Mouse (Mus musculus) forebrain, embryonic 15.5 days (tissue): ENCODE measurements around the gene Tifa. TPM values are rescaled to one million over a fixed set of nuclear protein-coding genes. Genes with fewer than 3 reads are reported as not detected.

ENCODE experiments used
- ATAC-seq: fragments of 200-750 bp; cut with Nextera tagmentation; replicated peaks from 2 replicates; pipeline ENCODE4 v1.8.0; 2017; ENCODE audit warnings: mild to moderate bottlenecking, moderate TSS enrichment, moderate library complexity
- H3K27ac ChIP-seq: fragments of 300-500 bp; sonication (generic); replicated peaks from 2 replicates; pipeline ENCODE4 v1.5.1; 2015; ENCODE audit warnings: mild to moderate bottlenecking, inconsistent platforms
- H3K27me3 ChIP-seq: fragments of 300-500 bp; sonication (generic); 2 replicates; pipeline ENCODE4 v1.6.1; 2015; ENCODE audit warnings: inconsistent platforms
- H3K36me3 ChIP-seq: fragments of 300-500 bp; sonication (generic); 2 replicates; pipeline ENCODE4 v1.6.1; 2015; ENCODE audit warnings: mild to moderate bottlenecking, inconsistent platforms
- H3K4me1 ChIP-seq: fragments of 300-500 bp; sonication (generic); 2 replicates; pipeline ENCODE4 v1.6.1; 2015; ENCODE audit warnings: inconsistent platforms
- H3K4me2 ChIP-seq: fragments of 300-500 bp; sonication (generic); replicated peaks from 2 replicates; pipeline ENCODE4 v1.6.1; 2015; ENCODE audit warnings: mild to moderate bottlenecking, inconsistent platforms
- H3K4me3 ChIP-seq: fragments of 300-500 bp; sonication (generic); 2 replicates; pipeline ENCODE4 v1.5.1; 2015; ENCODE audit warnings: mild to moderate bottlenecking, inconsistent platforms
- H3K9ac ChIP-seq: fragments of 300-500 bp; sonication (generic); replicated peaks from 2 replicates; pipeline ENCODE4 v1.6.1; 2015; ENCODE audit warnings: mild to moderate bottlenecking, inconsistent platforms
- H3K9me3 ChIP-seq: fragments of 300-500 bp; sonication (generic); 2 replicates; pipeline ENCODE4 v1.6.1; 2016; ENCODE audit warnings: inconsistent platforms
- WGBS: fragments of 180-500 bp; shearing (Covaris S2); methylation state at CpG from one replicate; pipeline ENCODE4 v1.1.7; 2015; ENCODE audit warnings: mixed read lengths; 5-methylcytosine and 5-hydroxymethylcytosine counted together
- polyA plus RNA-seq: library from polyadenylated mRNA; unstranded; fragments of >200 nt; fragmentation: Nextera tagmentation; extraction: Ambion mirVana; gene quantifications from 2 replicates; pipeline ENCODE4 v1.2.1, GENCODE M21; 2015

Gene Tifa
- polyA plus RNA-seq, 1 experiment from 2014 or later: 4.8 TPM

DNA sequence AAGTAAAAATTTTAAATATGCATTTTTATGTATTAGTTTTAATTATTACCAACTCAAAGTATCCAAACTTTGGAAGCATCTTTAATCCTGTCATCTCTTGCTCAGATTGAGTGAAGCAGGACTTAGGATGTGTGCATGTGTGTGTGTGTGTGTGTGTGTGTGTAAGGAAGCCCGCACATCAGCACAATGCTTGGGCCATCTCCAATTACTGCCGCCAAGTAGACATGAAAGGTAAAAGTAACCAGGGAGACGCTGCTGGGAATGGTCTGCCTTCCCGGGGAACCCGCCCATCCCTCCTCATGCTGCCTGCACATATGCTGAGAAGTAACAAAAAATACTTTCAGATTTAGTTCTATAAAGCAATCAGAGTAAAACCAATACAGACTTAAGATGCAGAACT lies 18.2 kb downstream of the Tifa start:
- Histone ChIP-seq H3K9me3 (no peaks in the 10 kb centered on the region), H3K36me3 (peaks cover 57% of the 10 kb centered on the region), H3K4me3 (no peak overlapping the region), H3K4me1 (no peaks in the 10 kb centered on the region), H3K4me2 (no peak overlapping the region), H3K27ac (no peak overlapping the region), H3K9ac (no peak overlapping the region), H3K27me3 (no peaks in the 10 kb centered on the region)
- no peak for ATAC-seq
- 28% methylated on average over 5 of the region's 5 CpGs for WGBS

DNA sequence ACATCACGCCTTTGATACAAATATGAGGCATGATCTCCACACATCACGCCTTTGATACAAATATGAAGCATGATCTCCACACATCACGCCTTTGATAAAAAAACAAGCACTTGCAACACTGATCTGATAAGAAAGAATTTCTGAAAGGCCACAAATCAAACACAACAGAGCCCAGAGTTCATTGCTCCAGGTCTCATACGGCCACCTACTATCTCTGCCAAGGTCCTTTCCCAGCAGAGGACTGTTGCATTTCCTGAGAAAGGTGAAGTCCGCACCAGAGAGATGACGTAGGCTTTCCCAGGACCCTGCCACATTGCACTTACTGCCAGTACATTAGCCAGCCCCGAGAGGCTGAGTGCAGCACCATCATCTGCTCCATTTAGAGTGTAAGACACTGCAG lies 19.5 kb downstream of the Tifa start:
- Histone ChIP-seq H3K27me3 (no peaks in the 10 kb centered on the region), H3K4me2 (no peak overlapping the region), H3K27ac (no peak overlapping the region), H3K36me3 (peaks cover 64% of the 10 kb centered on the region), H3K4me3 (no peak overlapping the region), H3K9me3 (no peaks in the 10 kb centered on the region), H3K4me1 (no peaks in the 10 kb centered on the region), H3K9ac (no peak overlapping the region)
- no peak for ATAC-seq
- WGBS: 94% methylated on average over 7 of the region's 7 CpGs

DNA sequence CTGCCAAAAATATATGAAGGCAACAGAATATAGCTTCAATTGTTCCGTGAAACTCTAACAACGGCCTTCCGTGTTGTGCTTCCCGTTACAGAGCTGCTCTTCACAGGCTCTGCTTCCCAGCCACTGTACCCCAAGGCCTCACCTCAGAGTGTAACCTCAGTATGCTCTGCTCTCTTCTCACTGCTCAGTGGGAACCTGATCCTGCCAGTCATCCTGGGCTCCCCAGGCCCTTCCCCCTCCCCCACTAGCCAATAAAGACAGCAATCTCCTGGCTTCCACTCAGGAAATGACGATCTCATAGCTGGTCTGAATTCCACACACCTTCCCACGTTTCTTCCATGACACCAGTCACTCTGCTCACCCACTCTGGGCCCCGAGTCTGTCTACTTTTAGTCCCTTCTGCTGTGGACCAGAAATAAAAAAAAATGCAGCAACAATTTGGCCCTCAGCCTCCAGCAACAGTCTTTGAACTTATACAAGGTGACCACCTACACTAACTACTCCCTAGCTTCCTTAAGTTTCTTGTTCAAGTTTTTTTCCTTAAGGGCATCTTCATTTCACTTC lies 27.6 kb downstream of the Tifa start:
- Histone ChIP-seq H3K9me3 (no peaks in the 10 kb centered on the region), H3K36me3 (peaks cover 36% of the 10 kb centered on the region), H3K27ac (no peak overlapping the region), H3K4me2 (no peak overlapping the region), H3K4me3 (no peak overlapping the region), H3K27me3 (no peaks in the 10 kb centered on the region), H3K9ac (no peak overlapping the region), H3K4me1 (no peaks in the 10 kb centered on the region)
- ATAC-seq: no peak
- WGBS: 85% methylated on average over 7 of the region's 7 CpGs

DNA sequence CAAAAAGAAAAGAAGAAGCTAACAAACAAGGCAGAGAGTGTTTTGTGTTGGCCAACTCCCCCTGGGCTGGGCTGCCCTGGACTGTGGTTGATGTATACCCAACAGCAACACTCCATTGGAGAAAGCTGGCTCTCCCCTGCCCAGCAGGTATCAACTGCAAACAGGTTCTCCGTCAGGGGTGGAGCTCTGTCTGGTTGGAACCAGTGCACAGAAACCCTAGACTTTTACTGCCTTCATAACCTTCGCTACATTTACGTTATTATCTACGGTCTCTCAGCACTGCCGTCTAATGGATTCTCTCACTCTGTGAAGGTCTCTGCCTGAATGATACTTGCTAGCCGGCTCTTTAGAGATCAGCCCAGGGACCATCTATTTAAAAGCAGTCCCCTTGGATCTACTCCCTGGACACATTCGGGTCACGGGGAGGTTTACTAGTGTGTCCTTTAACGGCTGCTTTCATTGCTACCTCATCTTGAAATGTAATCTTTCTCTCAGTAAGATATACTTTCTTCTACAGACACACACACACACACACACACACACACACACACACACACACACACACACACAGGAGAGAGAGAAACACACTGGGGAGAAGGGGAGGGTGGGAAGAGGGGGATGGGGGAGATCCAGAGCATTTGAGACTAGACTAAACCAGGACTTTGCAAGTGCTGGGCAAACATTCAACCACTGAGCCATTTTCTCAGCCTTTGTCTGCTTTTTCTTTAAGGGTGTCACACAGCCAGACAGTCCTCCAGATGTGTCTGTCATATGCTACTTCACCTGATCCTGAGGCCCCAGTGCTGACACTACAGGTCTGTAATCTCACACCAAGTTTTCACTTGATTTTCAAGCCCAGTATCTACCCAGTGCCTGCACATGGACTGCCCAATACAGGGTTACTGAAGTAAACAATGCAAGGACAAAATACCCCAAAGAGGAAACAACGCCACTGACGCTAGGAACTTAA lies 29.4 kb downstream of the Tifa start:
- Histone ChIP-seq H3K27ac (no peak overlapping the region), H3K4me3 (no peak overlapping the region), H3K4me1 (no peaks in the 10 kb centered on the region), H3K9me3 (no peaks in the 10 kb centered on the region), H3K4me2 (no peak overlapping the region), H3K36me3 (peaks cover 22% of the 10 kb centered on the region), H3K27me3 (no peaks in the 10 kb centered on the region), H3K9ac (no peak overlapping the region)
- 90% methylated on average over 11 of the region's 11 CpGs for WGBS
- no peak for ATAC-seq

DNA sequence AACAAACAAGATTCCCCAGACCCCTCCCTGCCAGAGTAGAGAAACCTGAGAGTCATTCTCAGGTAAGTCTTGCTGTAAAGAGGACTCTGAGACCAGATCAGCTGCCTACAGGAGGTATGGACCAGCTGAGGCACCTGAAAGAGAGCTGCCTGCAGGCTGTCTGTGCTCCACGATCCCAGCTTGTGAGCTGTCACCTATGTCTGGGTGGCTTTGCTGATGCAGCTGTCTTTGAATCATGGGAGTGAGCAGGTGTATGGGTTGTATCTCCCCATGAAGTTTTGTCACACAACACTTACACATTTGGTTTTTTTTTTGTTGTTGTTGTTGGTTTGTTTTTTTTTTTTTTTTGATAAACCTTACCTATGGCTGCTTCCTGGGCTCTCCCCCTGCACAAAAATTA lies 30.8 kb downstream of the Tifa start:
- Histone ChIP-seq H3K4me1 (no peaks in the 10 kb centered on the region), H3K27me3 (no peaks in the 10 kb centered on the region), H3K4me2 (no peak overlapping the region), H3K9ac (no peak overlapping the region), H3K27ac (no peak overlapping the region), H3K9me3 (no peaks in the 10 kb centered on the region), H3K36me3 (peaks cover 22% of the 10 kb centered on the region), H3K4me3 (no peak overlapping the region)
- WGBS: 91% methylated on average over 1 of the region's 1 CpGs
- ATAC-seq: no peak

DNA sequence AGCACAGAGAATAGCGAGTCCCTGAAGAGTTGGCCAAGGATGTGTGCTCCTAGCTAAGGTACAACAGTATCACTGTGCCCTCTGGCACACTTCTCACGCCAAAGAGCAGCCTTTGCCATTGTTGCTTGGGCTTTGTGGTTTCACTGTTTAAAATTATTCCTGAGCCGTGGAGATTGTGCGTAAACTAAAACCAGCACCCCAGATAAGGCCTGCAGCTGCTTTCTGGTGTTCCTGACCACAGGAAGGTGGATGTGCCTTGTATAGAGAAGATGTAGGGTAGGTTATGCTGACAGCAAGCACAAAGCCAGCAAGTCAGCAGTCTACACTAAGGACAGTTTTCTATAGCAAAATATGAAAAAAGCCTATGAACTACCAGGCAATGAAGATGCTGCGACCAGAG lies 31.6 kb downstream of the Tifa start:
- ATAC-seq: no peak
- 82% methylated on average over 5 of the region's 5 CpGs for WGBS
- Histone ChIP-seq H3K4me3 (no peak overlapping the region), H3K9ac (no peak overlapping the region), H3K27ac (no peak overlapping the region), H3K9me3 (no peaks in the 10 kb centered on the region), H3K4me1 (no peaks in the 10 kb centered on the region), H3K4me2 (no peak overlapping the region), H3K36me3 (peaks cover 22% of the 10 kb centered on the region), H3K27me3 (no peaks in the 10 kb centered on the region)

DNA sequence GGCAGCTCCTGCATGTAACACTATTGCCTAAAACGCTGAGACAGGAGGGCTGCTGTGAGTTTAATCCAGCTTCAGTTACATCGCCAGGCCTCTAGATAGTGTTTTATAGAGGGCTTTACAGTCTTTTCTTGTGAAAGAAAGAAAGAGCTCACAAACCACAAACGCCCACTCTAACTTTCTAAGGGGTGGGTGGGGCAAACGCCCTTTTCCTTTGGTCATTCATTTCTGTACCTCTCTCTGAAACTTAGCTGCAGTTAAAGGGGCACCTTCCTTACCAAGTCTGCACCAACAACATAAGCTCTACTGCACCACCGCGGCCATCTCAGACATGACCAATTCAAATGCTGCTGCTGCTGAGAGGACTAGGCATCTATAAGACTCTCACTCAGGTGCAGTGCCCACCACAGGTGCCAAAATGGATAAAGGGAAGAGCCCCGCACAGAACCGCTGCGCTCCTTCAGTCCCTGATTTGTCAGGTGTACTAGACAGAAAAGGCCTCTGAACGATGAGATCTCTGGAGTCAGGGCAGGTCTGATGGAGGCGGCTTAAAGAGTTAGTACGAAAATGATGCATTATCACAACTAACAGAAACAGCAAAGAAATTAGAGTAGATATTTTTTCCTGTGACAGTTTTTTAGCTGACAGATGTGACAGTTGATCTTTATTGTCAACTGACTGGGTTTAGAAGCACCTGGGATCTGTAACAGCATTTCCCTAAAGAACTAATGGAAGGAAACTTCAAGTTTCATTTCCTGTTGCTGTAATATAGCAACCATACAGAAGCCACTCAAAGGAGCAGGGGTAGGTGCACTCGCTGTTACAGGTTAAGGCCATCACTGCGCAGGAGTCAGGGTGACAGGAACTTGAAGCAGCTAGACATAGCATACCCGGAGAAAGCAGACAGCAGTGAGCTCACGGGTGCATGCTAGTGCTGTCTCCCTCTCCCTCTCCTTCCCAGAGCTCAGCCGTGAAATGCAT lies 34.6 kb downstream of the Tifa start:
- no peaks in the 10 kb centered on the region for H3K27me3 ChIP-seq
- H3K36me3 ChIP-seq: peaks cover 15% of the 10 kb centered on the region; the same call in 1 of the 2 replicates
- no peaks in the 10 kb centered on the region for H3K9me3 ChIP-seq
- H3K4me1 ChIP-seq: 0 out of 2 replicates have a peak, but pooled peaks cover 2% of the 10 kb centered on the region
- no peak overlapping the region for H3K4me3 ChIP-seq
- no peak overlapping the region for H3K27ac ChIP-seq
- H3K9ac ChIP-seq: no peak overlapping the region
- 0 out of 2 replicates have a peak, but pooled peaks have one; percentile 16 for ATAC-seq
- H3K4me2 ChIP-seq: no peak overlapping the region
- 72% methylated on average over 17 of the region's 17 CpGs for WGBS

DNA sequence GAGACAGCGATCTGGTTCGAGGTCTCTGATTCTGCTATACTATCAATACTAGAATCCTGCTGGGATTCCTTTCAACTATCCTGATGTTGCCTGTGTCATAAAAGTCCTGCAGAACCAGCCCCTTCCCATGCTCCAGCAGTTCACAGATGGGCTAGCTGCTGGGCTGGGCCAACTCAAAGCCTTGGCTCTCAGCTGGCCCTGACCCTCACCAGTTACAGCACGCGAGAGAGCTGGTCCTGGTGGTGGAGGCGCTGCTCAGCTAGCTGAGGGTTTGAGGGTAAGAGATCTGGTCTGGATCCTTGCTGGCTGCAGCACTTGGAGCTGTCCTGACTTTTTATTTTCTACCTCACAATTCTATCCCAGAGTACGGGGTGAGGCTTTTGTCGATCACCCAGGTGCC lies 36.9 kb downstream of the Tifa start:
- ATAC-seq: no peak
- 70% methylated on average over 7 of the region's 7 CpGs for WGBS
- no peaks in the 10 kb centered on the region for H3K27me3 ChIP-seq
- no peaks in the 10 kb centered on the region for H3K9me3 ChIP-seq
- H3K4me1 ChIP-seq: 0 out of 2 replicates have a peak, but pooled peaks cover 2% of the 10 kb centered on the region
- no peak overlapping the region for H3K4me3 ChIP-seq
- no peak overlapping the region for H3K4me2 ChIP-seq
- H3K36me3 ChIP-seq: peaks cover 2% of the 10 kb centered on the region; the same call in 1 of the 2 replicates
- no peak overlapping the region for H3K9ac ChIP-seq
- no peak overlapping the region for H3K27ac ChIP-seq

DNA sequence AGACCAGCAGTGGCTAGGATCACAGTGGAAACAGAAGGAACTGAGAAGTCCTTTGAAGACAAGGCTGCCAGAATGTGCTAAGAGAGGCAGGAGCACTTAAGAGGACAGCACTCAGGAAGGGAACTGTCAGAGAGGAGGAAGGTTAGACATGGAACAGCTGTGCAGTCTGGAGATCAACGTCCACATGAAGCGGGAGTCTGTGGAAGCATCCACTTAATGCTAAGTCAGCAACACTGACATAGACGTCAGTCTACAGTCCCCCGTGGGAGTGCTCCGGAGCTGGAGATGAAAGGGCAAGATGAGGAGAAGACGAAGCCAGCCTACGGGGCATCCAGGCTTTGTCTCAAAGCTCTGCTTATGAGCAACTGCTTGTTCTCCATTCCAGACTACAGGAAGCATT lies 37.5 kb downstream of the Tifa start:
- 0 out of 2 replicates have a peak, but pooled peaks cover 2% of the 10 kb centered on the region for H3K4me1 ChIP-seq
- WGBS: 39% methylated on average over 7 of the region's 7 CpGs
- no peak overlapping the region for H3K27ac ChIP-seq
- no peak overlapping the region for H3K4me3 ChIP-seq
- H3K36me3 ChIP-seq: no peaks in the 10 kb centered on the region
- no peaks in the 10 kb centered on the region for H3K27me3 ChIP-seq
- no peaks in the 10 kb centered on the region for H3K9me3 ChIP-seq
- ATAC-seq: no peak
- H3K9ac ChIP-seq: no peak overlapping the region
- no peak overlapping the region for H3K4me2 ChIP-seq

DNA sequence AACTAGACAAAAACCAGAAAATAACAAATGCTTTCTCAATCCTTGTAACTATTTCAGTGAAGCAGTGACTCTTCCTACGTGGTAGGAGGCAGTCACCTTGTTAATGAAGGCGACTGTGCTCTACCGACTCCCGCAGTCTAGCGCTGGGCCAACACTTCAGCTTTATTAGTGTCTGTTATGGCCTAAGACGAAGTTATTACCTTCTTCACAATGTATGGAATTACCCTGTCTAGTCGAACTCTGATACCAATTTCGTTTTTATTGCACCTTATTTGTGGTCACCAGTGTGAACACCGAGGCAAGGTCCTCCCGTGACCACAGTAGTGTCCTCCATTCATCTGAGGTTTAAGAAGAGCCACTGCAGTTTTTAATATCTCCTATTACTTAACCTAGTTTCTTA lies 40.6 kb downstream of the Tifa start:
- no peak overlapping the region for H3K4me3 ChIP-seq

DNA sequence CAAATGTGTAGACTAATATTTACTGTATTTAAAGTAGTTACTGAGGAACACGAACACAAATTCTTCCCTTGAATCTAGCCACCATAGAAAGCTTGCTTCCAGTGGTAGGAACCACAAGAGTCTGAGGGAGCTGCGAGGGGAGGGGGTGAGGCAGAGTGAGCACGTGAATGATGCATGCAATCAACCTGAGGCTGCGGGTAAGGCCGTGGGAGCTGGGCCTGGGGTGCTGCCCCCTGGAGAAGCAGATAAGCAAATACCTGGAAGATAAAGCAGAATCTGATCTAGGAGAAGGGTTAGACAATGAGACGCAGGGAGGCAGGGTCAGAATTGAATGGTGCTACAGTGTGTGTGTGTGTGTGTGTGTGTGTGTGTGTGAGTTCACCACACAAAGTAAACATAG lies 41.5 kb downstream of the Tifa start:
- 62% methylated on average over 6 of the region's 6 CpGs for WGBS

More for the DNA sequence above, 40.6 kb downstream of the Tifa start:
- Histone ChIP-seq H3K27me3 (no peaks in the 10 kb centered on the region), H3K9me3 (no peaks in the 10 kb centered on the region), H3K9ac (no peak overlapping the region), H3K4me2 (no peak overlapping the region), H3K4me1 (peaks cover 9% of the 10 kb centered on the region), H3K36me3 (0 out of 2 replicates have a peak, but pooled peaks cover 2% of the 10 kb centered on the region), H3K27ac (no peak overlapping the region)
- no peak for ATAC-seq
- WGBS: 91% methylated on average over 10 of the region's 10 CpGs

More for the DNA sequence above, 41.5 kb downstream of the Tifa start:
- ATAC-seq: no peak
- no peak overlapping the region for H3K4me2 ChIP-seq
- H3K36me3 ChIP-seq: 0 out of 2 replicates have a peak, but pooled peaks cover 2% of the 10 kb centered on the region
- no peaks in the 10 kb centered on the region for H3K9me3 ChIP-seq
- no peak overlapping the region for H3K4me3 ChIP-seq
- no peaks in the 10 kb centered on the region for H3K27me3 ChIP-seq
- H3K27ac ChIP-seq: no peak overlapping the region
- H3K4me1 ChIP-seq: peaks cover 18% of the 10 kb centered on the region
- H3K9ac ChIP-seq: no peak overlapping the region
